Mouse (Mus musculus): ENCODE data around the gene Casq1. TPM values are rescaled to one million over a fixed set of nuclear protein-coding genes. Genes with fewer than 3 reads are reported as not detected.

Casq1 gene
- polyA plus RNA-seq, 1 experiment from 2014 or later = 7.5 TPM

Other genes starting within 250 kb of the Casq1 start
- gene Vangl2, start 191.4 kb downstream of the Casq1 start, polyA plus RNA-seq (2015; fragmentation: Nextera tagmentation; extraction: Ambion mirVana) = 0.41 and 0.57 TPM in 2 replicates
- gene Nhlh1, start 162.3 kb downstream of the Casq1 start, polyA plus RNA-seq (2015; fragmentation: Nextera tagmentation; extraction: Ambion mirVana) = not detected in 2 replicates
- gene Copa, start 137.3 kb downstream of the Casq1 start, polyA plus RNA-seq (2015; fragmentation: Nextera tagmentation; extraction: Ambion mirVana) = 75.9 and 82.2 TPM in 2 replicates
- 39.5 and 42.9 TPM in 2 replicates for gene Ncstn, start 137.1 kb downstream of the Casq1 start, polyA plus RNA-seq (2015; fragmentation: Nextera tagmentation; extraction: Ambion mirVana)
- 42.4 and 43.9 TPM in 2 replicates for gene Pex19, start 93.1 kb downstream of the Casq1 start, polyA plus RNA-seq (2015; fragmentation: Nextera tagmentation; extraction: Ambion mirVana)
- gene Dcaf8, start 71.8 kb downstream of the Casq1 start, polyA plus RNA-seq (2015; fragmentation: Nextera tagmentation; extraction: Ambion mirVana) = 61.2 and 61.3 TPM in 2 replicates
- 20.6 and 21.5 TPM in 2 replicates for gene Pea15a, start 13.1 kb downstream of the Casq1 start, polyA plus RNA-seq (2015; fragmentation: Nextera tagmentation; extraction: Ambion mirVana)
- gene Atp1a4, start 38.5 kb upstream of the Casq1 start, polyA plus RNA-seq (2015; fragmentation: Nextera tagmentation; extraction: Ambion mirVana) = not detected in 2 replicates
- 16.8 and 20.6 TPM in 2 replicates for gene Igsf8, start 41.8 kb upstream of the Casq1 start, polyA plus RNA-seq (2015; fragmentation: Nextera tagmentation; extraction: Ambion mirVana)
- 0.20 and 0.52 TPM in 2 replicates for gene Atp1a2, start 78.2 kb upstream of the Casq1 start, polyA plus RNA-seq (2015; fragmentation: Nextera tagmentation; extraction: Ambion mirVana)
- 0.04 and 0.09 TPM in 2 replicates for gene Kcnj9, start 109.5 kb upstream of the Casq1 start, polyA plus RNA-seq (2015; fragmentation: Nextera tagmentation; extraction: Ambion mirVana)
- gene Kcnj10, start 121.3 kb upstream of the Casq1 start, polyA plus RNA-seq (2015; fragmentation: Nextera tagmentation; extraction: Ambion mirVana) = 0.07 and 0.09 TPM in 2 replicates
- 1.7 and 1.8 TPM in 2 replicates for gene Pigm, start 156.7 kb upstream of the Casq1 start, polyA plus RNA-seq (2015; fragmentation: Nextera tagmentation; extraction: Ambion mirVana)